Mouse (Mus musculus): ENCODE data around the gene Zgrf1. TPM values are rescaled to one million over a fixed set of nuclear protein-coding genes. Genes with fewer than 3 reads are reported as not detected.
A peak's percentile ranks its signal among the peaks of the same experiment; 100 is the strongest.

The Zgrf1 gene
- polyA plus RNA-seq, 1 experiment from 2014 or later, result 1.6 TPM

DNA sequence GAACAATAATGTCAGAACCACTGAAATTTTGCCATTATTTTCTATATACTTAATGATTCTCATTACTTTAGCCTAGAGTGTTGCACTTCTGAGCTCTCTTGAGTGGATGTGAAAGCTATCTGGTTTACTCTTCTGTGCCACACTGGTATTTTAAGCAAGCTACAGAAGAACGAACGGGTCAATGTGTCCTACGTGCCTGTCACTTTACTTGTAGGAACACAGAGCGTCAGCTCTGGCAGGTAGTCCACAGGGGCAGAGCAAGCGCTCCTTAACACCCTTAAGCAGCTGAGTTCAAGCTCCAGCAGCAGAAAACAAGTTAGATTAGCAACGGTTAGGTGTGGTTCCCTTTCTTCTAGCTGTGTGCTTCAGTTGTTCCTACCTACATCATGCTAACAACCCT, 14.1 kb upstream of the Zgrf1 start:
- Histone ChIP-seq H3K79me2 (ENCODE audit: inconsistent target) (no peaks in the 10 kb centered on the region), H3K4me3 (ENCODE audit: inconsistent target) (no peak overlapping the region), H3K36me3 (ENCODE audit: inconsistent target) (0 out of 2 replicates have a peak, but pooled peaks cover 9% of the 10 kb centered on the region), H3K27ac (no peak overlapping the region)
- WGBS (ENCODE audit: missing documents), result 92% methylated on average over 6 of the region's 6 CpGs

- Histone ChIP-seq H3K4me3 (ENCODE audit: inconsistent target) (no peak overlapping the region), H3K36me3 (ENCODE audit: inconsistent target) (peaks cover 19% of the 10 kb centered on the region; the same call in 1 of the 2 replicates), H3K79me2 (ENCODE audit: inconsistent target) (peaks cover 2% of the 10 kb centered on the region; the same call in 1 of the 2 replicates), H3K27ac (no peak overlapping the region)
- 100% methylated on average over 4 of the region's 4 CpGs for WGBS (ENCODE audit: missing documents)
These were observed 9.3 kb upstream of the Zgrf1 start for GRCm38 (mm10) chr3:127543976-127544375.

DNA sequence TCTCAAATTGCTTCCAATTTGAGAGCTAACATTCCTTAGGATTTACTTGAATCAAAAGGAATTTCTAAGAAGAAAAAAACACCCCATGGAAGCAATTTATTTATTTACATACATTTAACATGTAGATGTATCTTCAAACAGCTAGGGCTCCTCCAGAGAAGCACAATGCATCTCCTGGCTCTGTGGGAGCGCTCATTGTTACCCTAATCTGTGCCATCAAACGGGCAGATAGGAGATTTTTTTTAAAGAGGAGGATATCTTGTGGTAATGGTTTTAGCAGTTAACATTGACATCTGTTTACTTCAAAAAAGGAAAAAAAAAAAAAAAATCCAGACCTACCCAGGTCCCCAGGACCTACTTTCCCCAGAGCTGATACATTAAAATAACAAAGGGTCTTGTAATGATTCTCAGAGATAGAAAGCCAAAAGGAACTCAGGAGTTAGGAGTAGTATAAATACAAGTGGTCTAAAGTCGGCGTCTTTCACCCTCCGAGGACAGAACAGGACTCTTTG, 8.6 kb upstream of the Zgrf1 start:
- Histone ChIP-seq H3K4me3 (ENCODE audit: inconsistent target) (no peak overlapping the region), H3K27ac (no peak overlapping the region), H3K79me2 (ENCODE audit: inconsistent target) (peaks cover 9% of the 10 kb centered on the region; the same call in 1 of the 2 replicates), H3K36me3 (ENCODE audit: inconsistent target) (peaks cover 19% of the 10 kb centered on the region; the same call in 1 of the 2 replicates)
- 91% methylated on average over 5 of the region's 5 CpGs for WGBS (ENCODE audit: missing documents)

GRCm38 (mm10) chr3:127547882-127548281, 5.4 kb upstream of the Zgrf1 start:
- Histone ChIP-seq H3K4me3 (ENCODE audit: inconsistent target) (no peak overlapping the region), H3K79me2 (ENCODE audit: inconsistent target) (peaks cover 36% of the 10 kb centered on the region), H3K27ac (no peak overlapping the region), H3K36me3 (ENCODE audit: inconsistent target) (peaks cover 14% of the 10 kb centered on the region; the same call in 1 of the 2 replicates)
- WGBS (ENCODE audit: missing documents), result 92% methylated on average over 2 of the region's 5 CpGs

- WGBS (ENCODE audit: missing documents), result 4% methylated on average over 13 of the region's 13 CpGs
- H3K79me2 ChIP-seq (ENCODE audit: inconsistent target), result peaks cover 63% of the 10 kb centered on the region
- no peaks in the 10 kb centered on the region for H3K36me3 ChIP-seq (ENCODE audit: inconsistent target)
- H3K4me3 ChIP-seq (ENCODE audit: inconsistent target), result peak overlapping the region; percentile 84
- H3K27ac ChIP-seq, result peak overlapping the region; percentile 41
These were observed 786 bp upstream of the Zgrf1 start for GRCm38 (mm10) chr3:127552434-127552972.

DNA sequence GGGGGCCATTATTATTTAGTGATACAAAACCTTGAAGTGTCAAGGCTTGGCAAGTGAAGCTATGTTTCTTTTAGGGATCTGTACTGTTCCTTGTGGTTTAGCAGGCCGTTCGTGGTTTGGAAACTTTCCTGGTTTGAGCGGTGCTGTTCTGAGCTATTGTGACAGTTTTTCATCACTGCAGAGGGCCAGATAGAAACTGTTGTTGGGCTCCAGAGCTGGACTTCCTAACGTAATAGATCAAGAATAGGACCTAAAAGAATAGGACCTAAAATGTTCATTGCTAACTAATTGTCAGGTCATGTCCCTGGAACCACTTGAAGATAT, 393 bp downstream of the Zgrf1 start:
- Histone ChIP-seq H3K36me3 (ENCODE audit: inconsistent target) (no peaks in the 10 kb centered on the region), H3K27ac (peak overlapping the region; percentile 36), H3K4me3 (ENCODE audit: inconsistent target) (peak overlapping the region; percentile 84), H3K79me2 (ENCODE audit: inconsistent target) (peaks cover 63% of the 10 kb centered on the region)
- WGBS (ENCODE audit: missing documents), result 0% methylated on average over 4 of the region's 4 CpGs

DNA sequence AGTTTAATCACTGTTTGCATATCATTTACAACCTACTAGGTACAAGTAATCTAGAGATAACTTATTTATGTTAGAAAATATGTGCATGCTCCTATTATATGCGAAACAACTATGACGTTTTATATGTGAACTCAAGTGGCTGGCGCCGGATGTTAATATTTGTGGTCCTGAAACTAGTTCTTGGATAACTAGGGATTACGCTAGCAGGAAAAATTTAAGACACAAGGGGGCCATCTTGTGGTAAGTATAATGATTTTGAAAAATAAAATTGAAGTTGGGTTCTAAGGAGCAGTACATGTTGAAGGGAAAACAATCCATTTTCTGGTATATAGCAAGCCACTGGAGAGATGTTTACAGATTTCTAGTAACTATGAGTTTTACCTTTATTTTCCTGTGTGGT, 1.4 kb downstream of the Zgrf1 start:
- peak overlapping the region; percentile 84 for H3K4me3 ChIP-seq (ENCODE audit: inconsistent target)
- no peak overlapping the region for H3K27ac ChIP-seq
- 70% methylated on average over 5 of the region's 5 CpGs for WGBS (ENCODE audit: missing documents)
- peaks cover 54% of the 10 kb centered on the region for H3K79me2 ChIP-seq (ENCODE audit: inconsistent target)
- no peaks in the 10 kb centered on the region for H3K36me3 ChIP-seq (ENCODE audit: inconsistent target)

GRCm38 (mm10) chr3:127558201-127558600, 4.9 kb downstream of the Zgrf1 start:
- Histone ChIP-seq H3K36me3 (ENCODE audit: inconsistent target) (no peaks in the 10 kb centered on the region), H3K27ac (no peak overlapping the region), H3K79me2 (ENCODE audit: inconsistent target) (peaks cover 27% of the 10 kb centered on the region), H3K4me3 (ENCODE audit: inconsistent target) (no peak overlapping the region)

GRCm38 (mm10) chr3:127562974-127563373, 9.7 kb downstream of the Zgrf1 start:
- Histone ChIP-seq H3K79me2 (ENCODE audit: inconsistent target) (no peaks in the 10 kb centered on the region), H3K27ac (no peak overlapping the region), H3K36me3 (ENCODE audit: inconsistent target) (no peaks in the 10 kb centered on the region), H3K4me3 (ENCODE audit: inconsistent target) (no peak overlapping the region)
- WGBS (ENCODE audit: missing documents), result 98% methylated on average over 4 of the region's 4 CpGs

- WGBS (ENCODE audit: missing documents), result 81% methylated on average over 2 of the region's 3 CpGs
- H3K4me3 ChIP-seq (ENCODE audit: inconsistent target), result no peak overlapping the region
- no peak overlapping the region for H3K27ac ChIP-seq
- H3K79me2 ChIP-seq (ENCODE audit: inconsistent target), result no peaks in the 10 kb centered on the region
- no peaks in the 10 kb centered on the region for H3K36me3 ChIP-seq (ENCODE audit: inconsistent target)
These were observed 11.8 kb downstream of the Zgrf1 start for GRCm38 (mm10) chr3:127565129-127565528.

- Histone ChIP-seq H3K79me2 (ENCODE audit: inconsistent target) (no peaks in the 10 kb centered on the region), H3K4me3 (ENCODE audit: inconsistent target) (no peak overlapping the region), H3K36me3 (ENCODE audit: inconsistent target) (no peaks in the 10 kb centered on the region), H3K27ac (no peak overlapping the region)
- WGBS (ENCODE audit: missing documents), result 48% methylated on average over 4 of the region's 4 CpGs
These were observed 19.3 kb downstream of the Zgrf1 start for GRCm38 (mm10) chr3:127572557-127572956.

GRCm38 (mm10) chr3:127597136-127597535, 43.8 kb downstream of the Zgrf1 start:
- Histone ChIP-seq H3K79me2 (ENCODE audit: inconsistent target) (no peaks in the 10 kb centered on the region), H3K36me3 (ENCODE audit: inconsistent target) (no peaks in the 10 kb centered on the region), H3K27ac (no peak overlapping the region), H3K4me3 (ENCODE audit: inconsistent target) (no peak overlapping the region)
- 100% methylated on average over 1 of the region's 1 CpGs for WGBS (ENCODE audit: missing documents)

GRCm38 (mm10) chr3:127608109-127608508, 54.8 kb downstream of the Zgrf1 start:
- no peaks in the 10 kb centered on the region for H3K36me3 ChIP-seq (ENCODE audit: inconsistent target)
- WGBS (ENCODE audit: missing documents), result 96% methylated on average over 2 of the region's 2 CpGs
- no peaks in the 10 kb centered on the region for H3K79me2 ChIP-seq (ENCODE audit: inconsistent target)
- no peak overlapping the region for H3K27ac ChIP-seq
- H3K4me3 ChIP-seq (ENCODE audit: inconsistent target), result no peak overlapping the region

- WGBS (ENCODE audit: missing documents), result 1% methylated on average over 36 of the region's 36 CpGs
- no peaks in the 10 kb centered on the region for H3K79me2 ChIP-seq (ENCODE audit: inconsistent target)
- no peaks in the 10 kb centered on the region for H3K36me3 ChIP-seq (ENCODE audit: inconsistent target)
- H3K27ac ChIP-seq, result no peak overlapping the region
- peak overlapping the region; percentile 1; the same call in 1 of the 2 replicates for H3K4me3 ChIP-seq (ENCODE audit: inconsistent target)
These were observed 72.0 kb downstream of the Zgrf1 start for GRCm38 (mm10) chr3:127625296-127625695.

DNA sequence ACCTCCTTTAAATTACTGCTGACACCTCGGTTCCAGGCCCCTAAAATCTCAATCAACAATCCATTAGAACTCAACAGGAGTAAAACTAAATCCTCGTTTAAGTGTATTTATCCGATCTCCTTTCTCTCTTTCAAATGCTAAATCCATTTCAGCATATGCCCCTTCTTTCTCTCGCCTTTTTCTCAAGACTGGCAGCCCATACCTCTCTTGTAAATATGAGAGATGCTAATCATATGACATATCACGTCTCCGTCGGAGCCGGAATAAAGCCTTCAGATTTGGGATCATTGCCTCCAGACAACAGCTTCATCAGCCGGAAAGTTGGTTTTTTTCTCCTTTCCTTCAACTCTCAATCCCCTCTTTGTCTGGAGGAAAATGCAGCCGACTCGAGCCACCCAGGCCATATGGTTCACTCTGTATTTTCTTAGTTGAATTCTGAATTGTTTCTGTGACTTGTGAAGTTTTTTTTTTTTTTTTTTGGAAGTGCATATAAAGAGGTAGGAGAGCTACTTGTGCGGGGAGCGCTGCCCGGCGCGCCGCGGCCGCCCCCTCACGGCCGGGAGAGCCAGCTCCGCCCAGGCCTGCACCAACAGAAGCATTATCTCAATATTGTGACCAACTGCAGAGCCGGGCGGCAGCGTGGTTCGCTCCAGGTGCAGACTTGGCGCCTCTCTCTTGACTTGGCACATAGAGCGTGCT, 72.6 kb downstream of the Zgrf1 start:
- Histone ChIP-seq H3K27ac (no peak overlapping the region), H3K36me3 (ENCODE audit: inconsistent target) (no peaks in the 10 kb centered on the region), H3K4me3 (ENCODE audit: inconsistent target) (peak overlapping the region; percentile 1; the same call in 1 of the 2 replicates), H3K79me2 (ENCODE audit: inconsistent target) (no peaks in the 10 kb centered on the region)
- 3% methylated on average over 28 of the region's 28 CpGs for WGBS (ENCODE audit: missing documents)

Measured in macrophage (primary cell).